Mouse (Mus musculus): ENCODE results near the gene Camk2d.
A peak's percentile ranks its signal among the peaks of the same experiment; 100 is the strongest.

The Camk2d gene

DNA sequence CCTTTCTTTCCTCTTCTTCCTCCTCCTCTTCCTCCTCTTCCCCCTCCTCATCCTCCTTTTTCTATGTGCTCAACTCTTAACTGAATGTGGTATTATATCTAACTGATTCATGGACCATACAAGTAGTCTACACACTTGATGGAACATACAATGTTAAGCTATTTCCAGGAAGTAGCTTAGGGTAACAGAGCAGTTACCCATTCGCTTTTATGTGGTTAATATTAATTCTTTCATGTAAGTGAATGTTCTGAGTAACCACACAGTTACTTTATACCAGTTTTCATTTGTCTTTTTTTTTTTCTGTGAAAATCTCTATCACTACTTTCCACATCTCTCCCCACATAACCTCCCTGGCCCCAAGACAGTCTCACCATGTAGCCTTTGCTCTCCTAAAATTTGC is 228.8 kb downstream of the Camk2d start:
- DNase-seq = no peak

DNA sequence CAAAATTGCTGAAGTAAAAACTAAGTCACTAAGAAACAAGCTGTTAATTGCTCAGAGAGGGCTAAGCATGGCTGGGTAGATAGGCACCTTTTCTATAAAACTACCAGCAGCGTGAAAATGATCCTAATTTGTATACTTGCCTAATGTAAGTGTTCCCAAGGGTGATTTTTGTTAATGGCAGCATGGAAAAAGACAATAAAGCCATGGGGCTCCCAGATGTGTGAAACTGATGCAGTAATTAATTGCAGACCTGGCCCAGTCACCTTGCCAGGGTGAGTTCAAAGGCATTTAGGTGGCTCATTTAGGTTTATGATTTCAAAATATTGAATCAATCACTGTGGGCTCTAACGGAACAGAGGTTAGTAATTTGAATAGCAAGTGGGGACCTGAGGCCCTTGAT is 230.1 kb downstream of the Camk2d start:
- DNase-seq = no peak

DNA sequence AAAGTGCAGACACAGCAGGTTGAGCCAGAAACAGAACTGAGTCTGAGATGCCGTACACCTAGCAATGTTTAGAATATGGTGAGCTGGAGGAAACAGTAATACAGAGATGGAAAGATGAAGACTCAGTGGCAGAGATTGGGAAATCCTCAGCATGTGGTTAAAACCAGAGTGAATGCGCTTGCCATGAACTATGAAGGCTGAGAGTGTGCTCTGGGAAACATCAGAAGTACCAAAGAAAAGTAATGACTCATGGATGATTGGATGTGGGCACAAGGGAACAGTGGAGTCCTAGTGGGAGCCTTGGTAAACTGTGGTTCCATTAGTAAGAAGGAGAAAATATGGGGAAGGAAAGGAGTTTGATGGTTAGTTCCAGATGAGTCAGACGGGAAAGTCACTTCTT is 231.8 kb downstream of the Camk2d start:
- DNase-seq = no peak

DNA sequence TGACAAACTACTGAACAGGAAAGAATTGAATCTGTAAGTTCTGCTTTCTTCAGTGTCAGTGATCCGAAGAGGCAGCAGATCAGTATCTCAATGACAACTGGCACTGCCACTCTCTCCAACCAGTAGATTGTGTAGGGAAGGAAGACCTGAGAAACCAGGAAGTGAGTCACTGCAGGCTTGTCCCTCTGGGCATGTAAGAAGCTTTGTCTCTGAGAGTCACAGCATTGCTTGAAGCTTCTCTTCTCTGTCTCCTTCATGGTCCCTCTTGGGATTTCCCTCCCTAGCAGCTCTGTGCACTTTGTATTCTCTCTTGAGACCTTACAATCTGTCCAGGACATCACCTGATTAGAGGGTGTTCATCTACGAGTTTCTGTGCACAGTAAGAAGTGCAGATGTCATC is 233.7 kb downstream of the Camk2d start:
- no peak for DNase-seq

DNA sequence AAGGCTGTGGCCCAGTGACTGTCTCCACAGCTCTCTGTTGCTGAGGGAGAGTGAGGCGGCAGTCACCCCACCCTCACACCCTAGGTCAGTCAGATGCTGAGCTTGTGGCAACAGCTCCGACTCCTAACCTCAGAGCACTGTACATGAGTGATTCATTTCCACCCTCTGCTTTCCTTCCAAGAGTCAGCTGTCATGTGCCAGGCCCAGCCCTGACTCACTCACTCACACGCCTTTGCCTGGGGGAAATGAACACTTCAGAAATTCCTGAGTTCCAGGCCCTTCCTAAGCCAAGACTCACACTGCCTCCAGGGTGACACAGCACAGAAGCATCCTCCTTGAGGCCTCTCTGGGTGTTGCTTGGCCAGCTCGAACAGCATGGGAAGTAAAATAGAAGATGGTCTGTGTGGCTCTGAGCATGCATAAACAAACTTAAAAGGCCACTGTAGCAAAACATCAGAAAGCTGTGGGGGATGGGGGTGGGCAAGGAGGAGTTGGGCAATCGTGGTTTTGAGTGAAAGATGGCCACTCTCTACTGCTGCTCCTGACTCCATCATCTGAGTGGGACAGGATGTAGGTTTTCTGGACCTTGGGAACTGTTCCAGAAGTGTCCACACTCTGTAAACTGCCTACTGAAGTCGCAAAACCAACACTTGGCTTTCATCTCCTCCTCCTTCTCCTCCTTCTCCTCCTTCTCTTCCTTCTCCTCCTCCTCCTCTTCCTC is 235.5 kb downstream of the Camk2d start:
- peak; percentile 57 to 81 for DNase-seq

DNA sequence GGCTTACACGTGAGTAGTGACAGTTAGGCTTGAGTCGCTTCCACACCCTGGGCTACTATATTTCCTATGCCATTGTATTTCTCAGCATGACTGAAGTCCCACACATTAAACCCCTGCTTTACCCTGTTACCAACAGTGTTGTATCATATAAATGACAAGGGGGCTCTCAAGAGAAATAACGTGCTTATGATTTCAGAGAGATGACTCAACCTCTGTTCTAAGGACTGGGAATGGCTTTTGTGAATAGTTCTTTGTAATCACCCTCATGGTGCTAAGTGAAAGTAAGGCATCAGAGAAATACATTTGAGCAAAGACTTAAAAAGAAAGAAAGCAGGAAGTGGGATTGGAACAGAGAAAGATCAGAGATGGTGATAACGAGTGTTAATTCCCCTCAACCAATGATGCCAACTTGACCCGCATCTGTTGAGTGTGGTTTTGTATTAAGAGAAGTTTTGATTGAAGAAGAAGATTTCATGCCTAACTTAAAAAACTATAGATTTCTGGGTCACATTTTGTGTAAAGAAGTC is 238.6 kb downstream of the Camk2d start:
- no peak for DNase-seq

DNA sequence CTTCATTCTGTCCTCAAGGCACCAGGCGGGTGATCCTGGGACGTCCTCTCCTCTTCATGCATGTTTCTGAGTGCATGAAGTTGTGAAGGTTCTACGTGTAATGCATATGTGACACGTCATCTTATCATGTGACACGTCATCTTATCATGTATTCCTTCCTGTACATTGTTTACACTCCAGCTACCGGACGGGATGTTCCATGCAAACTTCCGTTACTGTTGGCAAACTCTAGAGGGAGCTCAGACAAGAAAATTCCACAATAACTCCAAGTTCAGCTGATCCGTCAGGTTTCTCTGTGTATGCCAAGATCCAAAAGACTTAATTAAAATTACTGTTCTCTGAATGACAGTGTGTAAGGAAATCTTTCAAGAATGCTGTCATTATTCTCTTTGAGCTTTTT is 246.7 kb downstream of the Camk2d start:
- no peak for DNase-seq

DNA sequence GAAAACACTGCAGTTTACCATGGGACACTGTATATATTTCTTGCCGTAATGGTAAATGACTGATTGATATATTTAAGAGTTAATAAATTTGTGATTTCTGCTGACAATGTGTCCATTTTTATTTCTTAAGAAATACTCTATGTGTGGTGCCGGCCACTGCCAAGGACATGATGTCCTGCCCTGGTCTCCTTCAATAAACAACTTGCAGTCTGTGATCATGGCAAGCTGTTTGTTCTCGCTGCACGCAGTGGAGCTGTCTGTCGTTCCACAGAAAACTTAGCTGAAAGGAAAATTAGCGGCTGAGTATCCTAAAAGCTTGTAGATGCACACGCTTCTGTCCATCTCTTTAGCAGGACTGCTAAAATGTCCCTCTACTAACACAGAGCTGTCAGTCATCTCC is 248.7 kb downstream of the Camk2d start:
- DNase-seq = peak in 1 of 2 experiments; percentile 46

DNA sequence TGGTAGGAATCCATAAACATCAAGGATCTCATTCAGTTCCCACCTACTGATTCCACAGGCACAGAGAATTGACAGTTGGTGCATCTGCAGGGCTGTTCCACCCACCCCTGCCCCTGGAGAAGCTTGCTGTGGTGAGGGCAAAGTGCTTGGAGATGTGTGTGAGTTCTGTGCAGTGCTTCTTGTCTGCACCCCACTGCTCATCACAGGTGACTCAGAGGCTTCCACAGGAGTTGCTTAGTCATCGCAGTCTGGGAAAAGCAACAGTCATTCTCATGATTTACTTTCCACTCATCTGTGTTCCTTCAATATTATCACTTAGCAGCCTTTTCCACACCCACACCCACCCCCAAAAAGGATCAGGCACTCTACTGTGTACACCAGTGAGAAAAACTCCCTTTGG is 252.0 kb downstream of the Camk2d start:
- no peak for DNase-seq

DNA sequence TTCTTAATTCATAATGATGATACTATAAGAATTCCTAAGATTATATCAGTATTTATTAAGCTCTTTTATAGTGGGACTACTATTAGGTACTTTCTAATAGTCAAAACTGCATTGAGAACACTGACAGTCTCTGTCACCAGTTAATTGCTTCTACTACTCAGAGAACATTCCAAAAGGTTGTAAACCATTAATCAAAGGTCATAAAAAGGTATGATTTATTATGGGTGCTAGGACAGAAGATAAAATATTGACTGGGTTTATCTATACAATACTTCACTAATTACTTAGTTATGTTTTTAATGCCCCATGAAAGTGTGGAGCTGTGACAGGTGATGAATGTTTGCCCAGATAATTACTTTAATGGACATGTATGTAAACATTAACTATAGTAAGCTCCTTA is 264.3 kb downstream of the Camk2d start:
- DNase-seq = no peak

DNA sequence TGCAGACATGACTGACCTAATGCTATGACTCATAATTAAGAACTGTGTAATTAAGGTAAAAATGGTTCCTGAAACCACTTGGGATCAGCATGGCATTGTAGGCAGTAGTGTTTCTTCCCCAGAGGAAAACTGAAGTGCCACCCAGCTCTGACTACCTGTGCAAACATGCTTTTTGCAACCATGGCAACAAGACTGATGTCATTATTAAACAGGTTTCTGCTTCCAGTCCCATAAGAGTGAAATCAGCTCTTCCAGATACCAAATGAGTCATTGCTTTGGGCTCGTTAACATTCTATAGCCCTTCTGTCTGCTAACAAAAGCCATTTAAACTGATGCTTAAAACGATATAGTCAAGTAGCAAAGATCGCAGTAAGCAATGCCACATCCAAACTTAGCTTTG is 273.5 kb downstream of the Camk2d start:
- DNase-seq = no peak

DNA sequence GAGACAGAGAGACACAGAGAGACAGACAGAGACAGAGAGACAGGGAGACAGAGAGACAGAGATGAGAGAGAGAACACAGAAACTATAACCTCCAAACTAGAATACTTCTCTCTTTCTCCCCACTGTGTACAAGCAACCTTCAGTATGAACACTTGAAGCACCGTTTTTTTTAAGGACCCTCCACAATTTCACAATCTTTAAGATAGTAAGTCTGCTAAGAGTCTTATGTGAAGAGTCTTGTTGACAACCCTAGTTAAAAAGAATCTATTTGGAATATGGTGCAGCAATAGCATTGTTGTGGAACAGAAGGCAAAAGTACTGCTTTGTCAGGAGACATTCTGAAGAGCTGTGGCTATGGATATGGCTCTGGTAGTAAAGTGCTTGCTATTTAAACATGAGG is 274.6 kb downstream of the Camk2d start:
- DNase-seq = no peak

DNA sequence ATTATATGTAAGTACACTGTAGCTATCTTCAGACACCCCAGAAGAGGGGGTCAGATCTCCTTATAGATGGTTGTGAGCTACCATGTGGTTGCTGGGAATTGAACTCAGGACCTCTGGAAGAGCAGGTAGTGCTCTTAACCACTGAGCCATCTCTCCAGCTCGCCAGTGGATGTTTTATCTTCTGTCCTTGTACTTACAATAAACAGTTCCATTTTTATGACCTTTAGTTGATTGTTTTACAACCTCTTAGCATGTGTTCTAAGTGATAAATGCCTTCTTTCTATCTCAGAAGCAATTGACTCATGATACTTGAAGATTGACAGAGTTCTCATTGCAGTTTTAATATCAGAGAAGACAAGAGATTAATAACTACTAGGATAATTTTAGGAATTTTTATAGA is 282.1 kb downstream of the Camk2d start:
- DNase-seq = no peak

DNA sequence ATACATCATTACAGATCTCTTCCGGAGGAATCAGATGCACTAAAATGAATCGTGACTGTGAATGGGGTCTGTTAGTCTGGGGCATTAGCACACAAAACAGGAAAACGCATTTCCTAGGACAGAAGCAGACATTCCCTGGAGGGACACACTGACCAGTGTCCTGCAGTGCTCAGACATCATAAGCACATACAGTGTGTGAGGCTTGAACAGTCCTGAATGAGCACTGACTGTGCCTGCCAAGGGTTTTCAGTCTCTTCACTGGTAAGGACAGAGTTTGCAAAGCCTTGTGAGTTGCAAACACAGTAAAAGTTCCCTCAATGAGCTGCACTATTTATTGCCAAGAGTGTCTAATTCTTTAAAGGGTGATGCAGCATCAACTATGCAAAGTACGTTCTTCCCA is 290.0 kb downstream of the Camk2d start:
- DNase-seq = no peak

DNA sequence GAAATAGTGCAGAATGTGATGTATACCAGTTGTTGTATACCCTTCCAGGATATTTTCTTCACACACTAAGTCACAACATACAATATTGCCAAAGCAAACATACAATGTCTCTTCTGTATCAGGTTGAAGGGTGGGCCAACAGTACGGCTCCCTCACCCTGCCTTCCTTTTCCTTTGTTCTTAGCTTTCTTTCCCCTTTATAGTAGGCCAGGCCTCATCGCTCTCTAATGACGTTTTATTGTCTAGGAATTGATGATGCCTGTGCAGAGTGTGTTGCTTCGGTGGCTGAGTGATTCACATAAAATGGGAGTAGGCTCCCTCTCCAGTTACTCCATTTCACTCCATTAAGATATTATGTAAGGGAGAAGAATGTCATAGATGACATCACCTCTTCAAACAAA is 290.5 kb downstream of the Camk2d start:
- no peak for DNase-seq

All from lung, postnatal 4 days (tissue).